Mouse (Mus musculus) embryonic facial prominence, embryonic 14.5 days (tissue): ENCODE measurements around the gene Grik3. TPM values are rescaled to one million over a fixed set of nuclear protein-coding genes. Genes with fewer than 3 reads are reported as not detected.

ENCODE experiments used
- ATAC-seq: fragments of 200-750 bp; cut with Nextera tagmentation; 2 replicates; pipeline ENCODE4 v1.8.0; 2017; ENCODE audit warnings: low read depth, moderate number of reproducible peaks, moderate TSS enrichment
- DNase-seq: peaks from one replicate; pipeline ENCODE4 v3.0.0-alpha.2; 2015; ENCODE audit warnings: low spot score
- H3K27ac ChIP-seq: fragments of 300-500 bp; sonication (generic); replicated peaks from 2 replicates; pipeline ENCODE4 v1.5.1; 2014; ENCODE audit warnings: low read depth, mild to moderate bottlenecking, low read length, moderate library complexity
- H3K27me3 ChIP-seq: fragments of 300-500 bp; sonication (generic); replicated peaks from 2 replicates; pipeline ENCODE4 v1.6.1; 2014; ENCODE audit warnings: low read length; ENCODE audit not compliant: control insufficient read depth, insufficient read depth
- H3K36me3 ChIP-seq: fragments of 300-500 bp; sonication (generic); 2 replicates; pipeline ENCODE4 v1.6.1; 2014; ENCODE audit warnings: low read length, mixed read lengths; ENCODE audit not compliant: control insufficient read depth, insufficient read depth
- H3K4me1 ChIP-seq: fragments of 300-500 bp; sonication (generic); 2 replicates; pipeline ENCODE4 v1.6.1; 2014; ENCODE audit warnings: antibody characterized with exemption, low read length; ENCODE audit not compliant: control insufficient read depth, insufficient read depth
- H3K4me2 ChIP-seq: fragments of 300-500 bp; sonication (generic); 2 replicates; pipeline ENCODE4 v1.6.1; 2014; ENCODE audit warnings: low read depth, mild to moderate bottlenecking, low read length, moderate library complexity, mixed read lengths
- H3K4me3 ChIP-seq: fragments of 300-500 bp; sonication (generic); 2 replicates; pipeline ENCODE4 v1.5.1; 2014; ENCODE audit warnings: low read depth, mild to moderate bottlenecking, low read length
- H3K9ac ChIP-seq: fragments of 300-500 bp; sonication (generic); 2 replicates; pipeline ENCODE4 v1.6.1; 2014; ENCODE audit warnings: low read depth, mild to moderate bottlenecking, low read length, moderate library complexity, mixed read lengths
- H3K9me3 ChIP-seq: fragments of 300-500 bp; sonication (generic); 2 replicates; pipeline ENCODE4 v1.6.1; 2016; ENCODE audit warnings: low read length; ENCODE audit not compliant: control insufficient read depth
- WGBS: fragments of 180-500 bp; shearing (Covaris S2); extraction: QIAGEN DNeasy Blood & Tissue Kit; methylation state at CpG from one replicate; pipeline ENCODE4 v1.1.7; 2014; 5-methylcytosine and 5-hydroxymethylcytosine counted together
- polyA plus RNA-seq: library from polyadenylated mRNA; unstranded; fragments of >200 nt; fragmentation: Nextera tagmentation; extraction: Ambion mirVana; gene quantifications from 2 replicates; pipeline ENCODE4 v1.2.1, GENCODE M21; 2014

Gene Grik3
- polyA plus RNA-seq, 1 experiment from 2014 or later = 0.39 TPM

DNA sequence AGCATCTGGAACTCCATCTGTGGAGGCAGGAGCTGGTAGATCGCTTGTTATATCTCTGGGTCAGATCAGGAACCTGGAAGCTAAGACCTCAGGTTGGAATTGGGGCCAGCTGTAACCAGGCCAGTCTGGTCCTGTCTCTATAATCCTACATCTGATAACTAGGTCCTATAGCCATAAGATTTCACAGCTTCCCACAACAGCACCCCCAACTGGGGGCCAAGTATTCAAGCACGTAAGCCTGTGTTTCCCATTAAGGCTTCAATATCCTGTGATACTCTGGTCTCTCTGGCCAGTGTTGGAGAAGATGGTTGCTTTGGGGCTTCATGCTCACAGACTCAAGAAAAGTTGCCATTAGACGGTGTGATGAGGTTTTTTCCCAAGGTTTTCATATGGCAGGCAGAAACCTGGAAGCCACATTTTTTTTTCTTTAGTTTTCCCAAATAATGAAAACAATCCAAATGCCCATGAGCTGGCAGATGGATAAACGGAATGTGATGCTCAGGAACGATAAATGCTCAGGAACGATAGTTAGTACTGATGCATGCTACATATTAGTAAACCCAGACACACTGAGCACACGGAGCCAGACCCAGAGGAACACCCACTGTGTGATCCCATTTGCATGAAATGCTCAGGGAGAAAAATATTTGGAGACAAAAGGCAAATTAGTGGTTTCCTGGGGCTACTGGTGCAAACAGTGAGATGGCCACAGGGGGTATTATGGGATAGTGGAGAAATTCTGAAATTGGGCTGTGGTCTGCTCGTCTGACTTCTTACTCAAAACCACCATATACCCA, 128.2 kb downstream of the Grik3 start:
- Histone ChIP-seq H3K27ac (no peak overlapping the region), H3K9ac (no peak overlapping the region), H3K4me2 (no peak overlapping the region), H3K9me3 (no peaks in the 10 kb centered on the region), H3K4me3 (no peak overlapping the region), H3K4me1 (no peaks in the 10 kb centered on the region), H3K27me3 (no peaks in the 10 kb centered on the region), H3K36me3 (no peaks in the 10 kb centered on the region)
- ATAC-seq = no peak
- WGBS = 66% methylated on average over 8 of the region's 8 CpGs
- no peak for DNase-seq

DNA sequence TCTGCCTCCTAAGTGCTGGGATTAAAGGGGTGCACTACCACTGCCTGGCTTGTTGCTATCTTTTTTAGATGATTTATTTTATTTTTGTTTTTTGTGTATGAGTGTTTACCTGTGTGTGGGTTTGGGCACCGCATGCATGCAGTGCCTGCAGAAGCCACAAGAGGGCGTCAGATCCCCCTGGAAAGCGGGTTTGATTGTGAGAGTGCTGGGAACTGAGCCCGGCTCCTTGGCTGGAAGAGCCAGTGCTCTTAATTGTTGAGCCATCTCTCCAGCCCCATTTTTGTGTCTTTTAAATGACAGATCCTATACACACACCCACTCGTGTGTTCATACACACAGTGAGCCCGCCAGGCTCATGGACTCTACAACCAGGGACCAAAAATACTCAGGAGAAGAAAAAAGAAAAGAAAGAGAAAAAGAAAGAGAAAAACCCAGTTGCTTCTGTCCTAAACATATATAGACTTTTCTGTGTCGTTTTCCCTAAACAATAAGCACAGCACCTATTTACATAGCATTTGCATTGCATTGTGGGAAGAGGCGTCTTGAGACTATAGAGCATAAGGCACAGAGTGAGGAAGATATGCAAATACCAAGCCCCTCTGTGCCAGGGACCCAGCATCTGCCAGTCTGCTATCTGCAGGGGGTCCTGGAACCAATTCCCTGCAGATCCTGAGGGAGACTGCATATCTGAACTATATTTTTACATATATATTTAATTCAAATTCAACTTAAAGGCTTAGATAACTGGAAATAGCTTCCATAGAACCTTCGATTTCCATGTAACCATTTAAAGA, 134.6 kb downstream of the Grik3 start:
- no peaks in the 10 kb centered on the region for H3K36me3 ChIP-seq
- H3K9ac ChIP-seq = no peak overlapping the region
- no peak overlapping the region for H3K4me3 ChIP-seq
- H3K27me3 ChIP-seq = no peaks in the 10 kb centered on the region
- WGBS = 86% methylated on average over 9 of the region's 9 CpGs
- no peak overlapping the region for H3K27ac ChIP-seq
- ATAC-seq = no peak
- DNase-seq = no peak
- H3K4me1 ChIP-seq = peaks cover 5% of the 10 kb centered on the region; the same call in 1 of the 2 replicates
- H3K4me2 ChIP-seq = no peak overlapping the region
- no peaks in the 10 kb centered on the region for H3K9me3 ChIP-seq

DNA sequence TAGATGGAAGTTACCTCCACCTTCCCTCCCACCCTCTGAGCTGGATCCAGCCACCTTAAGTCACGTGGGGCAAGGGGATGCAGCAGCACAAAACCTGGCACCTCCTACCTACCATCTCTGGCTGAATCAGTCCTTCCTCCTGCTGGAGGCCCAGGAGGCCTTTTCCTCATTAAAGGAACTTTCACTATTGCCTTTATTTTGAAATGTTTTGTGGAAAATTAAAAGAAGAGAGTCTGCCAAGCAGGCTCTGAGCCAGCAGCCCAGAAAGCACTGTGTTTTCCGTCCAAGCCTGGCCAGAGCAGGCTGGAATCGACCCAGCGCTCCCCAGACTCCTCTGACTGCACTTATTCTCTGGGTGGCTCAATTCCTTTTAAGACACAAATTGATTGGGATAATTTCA, 139.0 kb downstream of the Grik3 start:
- peak; percentile 53; the same call in 1 of the 2 replicates for ATAC-seq

DNA sequence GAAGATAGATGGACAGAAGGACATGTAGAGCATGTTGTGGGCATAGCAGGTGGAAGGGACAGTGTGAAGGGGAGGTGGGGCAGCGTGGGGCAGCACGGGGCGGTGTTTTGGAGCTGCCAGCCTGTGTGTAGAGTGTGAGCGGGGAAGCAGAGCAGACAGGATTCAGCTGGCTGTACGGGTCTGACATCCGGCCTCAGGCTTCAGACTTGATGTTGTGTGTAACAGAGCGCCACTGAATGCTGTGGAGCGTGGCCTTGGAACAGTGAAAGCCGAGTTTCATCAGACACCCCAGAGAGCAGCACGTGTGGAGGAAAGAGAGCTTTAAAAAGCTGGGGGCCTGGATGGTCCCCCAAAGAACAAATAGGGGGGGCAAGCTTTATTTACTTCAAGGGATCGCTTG, 144.5 kb downstream of the Grik3 start:
- ATAC-seq = no peak

More for the DNA sequence above, 139.0 kb downstream of the Grik3 start:
- H3K36me3 ChIP-seq = no peaks in the 10 kb centered on the region
- H3K9ac ChIP-seq = no peak overlapping the region
- WGBS = 52% methylated on average over 4 of the region's 4 CpGs
- H3K9me3 ChIP-seq = no peaks in the 10 kb centered on the region; the same call in 1 of the 2 replicates
- no peak overlapping the region for H3K4me3 ChIP-seq
- no peak overlapping the region for H3K4me2 ChIP-seq
- H3K27me3 ChIP-seq = no peaks in the 10 kb centered on the region
- H3K27ac ChIP-seq = 0 out of 2 replicates have a peak overlapping the region, but pooled peaks have one; percentile 40
- peak; percentile 78 for DNase-seq
- peaks cover 5% of the 10 kb centered on the region; the same call in 1 of the 2 replicates for H3K4me1 ChIP-seq

DNA sequence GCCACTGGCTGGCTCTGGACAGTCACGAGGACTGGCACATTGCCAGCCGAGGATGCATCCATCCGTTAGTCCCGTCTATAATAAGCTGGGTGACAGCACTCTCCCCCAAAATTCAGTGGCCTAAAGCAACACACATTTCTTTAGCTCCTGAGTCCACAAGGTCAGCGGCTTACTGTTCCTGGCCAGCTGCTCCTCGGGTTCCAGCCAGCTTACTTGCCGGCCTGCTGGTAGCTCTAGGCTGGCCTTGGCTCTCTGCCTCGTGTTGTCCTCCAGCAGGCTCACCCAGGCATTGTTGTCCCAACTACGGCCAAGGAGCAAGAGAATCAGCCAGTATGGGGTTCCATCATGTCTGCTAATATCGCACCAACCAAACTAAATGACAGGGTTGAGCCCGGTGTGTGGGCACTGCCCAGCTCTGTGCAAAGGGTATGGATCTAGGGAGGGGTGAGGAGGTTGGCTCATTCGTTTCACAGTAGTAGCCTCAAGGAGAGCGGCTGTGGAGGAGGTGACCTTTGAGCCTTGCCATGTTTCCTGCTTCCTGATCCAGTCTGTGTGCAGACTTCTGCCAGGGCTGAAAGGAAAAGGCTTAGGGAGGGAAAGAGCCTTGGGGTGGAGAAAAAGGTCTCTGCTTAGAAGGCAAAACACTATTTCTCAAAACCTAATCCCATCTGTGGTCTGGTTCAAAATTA, 146.3 kb downstream of the Grik3 start:
- no peak overlapping the region for H3K4me2 ChIP-seq
- peaks cover 6% of the 10 kb centered on the region; the same call in 1 of the 2 replicates for H3K4me1 ChIP-seq
- no peak for DNase-seq
- H3K27me3 ChIP-seq = no peaks in the 10 kb centered on the region
- no peak for ATAC-seq
- no peak overlapping the region for H3K27ac ChIP-seq
- H3K4me3 ChIP-seq = no peak overlapping the region
- no peak overlapping the region for H3K9ac ChIP-seq
- H3K9me3 ChIP-seq = no peaks in the 10 kb centered on the region
- WGBS = 69% methylated on average over 13 of the region's 13 CpGs
- no peaks in the 10 kb centered on the region for H3K36me3 ChIP-seq

More for the DNA sequence above, 144.5 kb downstream of the Grik3 start:
- no peak overlapping the region for H3K9ac ChIP-seq
- no peak overlapping the region for H3K4me2 ChIP-seq
- no peaks in the 10 kb centered on the region for H3K36me3 ChIP-seq
- 66% methylated on average over 11 of the region's 11 CpGs for WGBS
- DNase-seq = no peak
- no peaks in the 10 kb centered on the region; the same call in 1 of the 2 replicates for H3K9me3 ChIP-seq
- no peak overlapping the region for H3K4me3 ChIP-seq
- H3K4me1 ChIP-seq = peaks cover 6% of the 10 kb centered on the region; the same call in 1 of the 2 replicates
- no peaks in the 10 kb centered on the region for H3K27me3 ChIP-seq
- H3K27ac ChIP-seq = no peak overlapping the region

DNA sequence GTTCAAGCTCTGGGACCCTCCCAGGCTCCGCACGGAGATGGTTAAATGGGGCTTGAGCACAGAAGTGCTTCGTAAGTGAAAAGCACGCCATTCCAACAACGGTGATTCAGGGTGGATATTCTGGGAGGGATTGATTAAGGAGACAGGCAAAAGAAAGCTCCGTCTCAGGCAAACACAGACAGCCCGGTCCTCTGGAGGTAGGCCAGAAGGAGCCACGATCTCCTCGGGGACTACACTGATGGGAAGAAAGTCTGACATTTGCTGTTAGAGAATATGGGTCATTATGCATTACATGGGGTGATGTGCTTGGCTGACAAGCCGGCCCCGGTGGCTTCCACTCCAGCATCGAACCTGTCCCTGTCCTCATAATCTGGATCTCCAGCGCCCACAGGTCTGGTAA, 146.9 kb downstream of the Grik3 start:
- H3K4me3 ChIP-seq = no peak overlapping the region
- ATAC-seq = no peak
- H3K4me1 ChIP-seq = peaks cover 9% of the 10 kb centered on the region; the same call in 1 of the 2 replicates
- 74% methylated on average over 13 of the region's 13 CpGs for WGBS
- DNase-seq = no peak
- no peaks in the 10 kb centered on the region for H3K27me3 ChIP-seq
- no peaks in the 10 kb centered on the region for H3K9me3 ChIP-seq
- no peak overlapping the region for H3K9ac ChIP-seq
- no peaks in the 10 kb centered on the region for H3K36me3 ChIP-seq
- no peak overlapping the region for H3K27ac ChIP-seq
- H3K4me2 ChIP-seq = no peak overlapping the region

DNA sequence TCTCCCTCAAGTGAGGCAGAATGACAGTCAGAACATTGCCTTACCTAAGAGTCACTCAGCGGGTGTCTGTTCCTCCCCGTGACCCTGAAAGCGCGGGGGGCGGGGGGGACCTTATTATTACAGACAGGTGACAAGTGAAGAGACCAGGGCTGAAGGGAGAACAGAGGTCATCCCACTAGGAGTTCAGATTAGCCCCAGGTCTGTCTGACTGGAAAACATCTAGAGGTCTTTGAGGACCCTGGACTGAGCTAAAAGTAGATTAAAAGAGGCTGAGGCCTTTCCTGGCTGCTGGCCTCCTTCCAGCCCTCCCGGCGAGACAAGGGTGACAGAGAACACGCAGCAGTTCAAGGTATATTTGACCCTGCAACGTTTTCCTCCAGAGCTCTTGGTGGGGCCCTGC, 150.0 kb downstream of the Grik3 start:
- no peak overlapping the region for H3K4me3 ChIP-seq
- WGBS = 65% methylated on average over 9 of the region's 9 CpGs
- no peak for ATAC-seq
- peaks cover 9% of the 10 kb centered on the region; the same call in 1 of the 2 replicates for H3K4me1 ChIP-seq
- no peak overlapping the region for H3K27ac ChIP-seq
- no peaks in the 10 kb centered on the region for H3K9me3 ChIP-seq
- peaks cover 4% of the 10 kb centered on the region; the same call in 1 of the 2 replicates for H3K27me3 ChIP-seq
- no peak for DNase-seq
- no peak overlapping the region for H3K9ac ChIP-seq
- no peak overlapping the region for H3K4me2 ChIP-seq
- H3K36me3 ChIP-seq = no peaks in the 10 kb centered on the region

DNA sequence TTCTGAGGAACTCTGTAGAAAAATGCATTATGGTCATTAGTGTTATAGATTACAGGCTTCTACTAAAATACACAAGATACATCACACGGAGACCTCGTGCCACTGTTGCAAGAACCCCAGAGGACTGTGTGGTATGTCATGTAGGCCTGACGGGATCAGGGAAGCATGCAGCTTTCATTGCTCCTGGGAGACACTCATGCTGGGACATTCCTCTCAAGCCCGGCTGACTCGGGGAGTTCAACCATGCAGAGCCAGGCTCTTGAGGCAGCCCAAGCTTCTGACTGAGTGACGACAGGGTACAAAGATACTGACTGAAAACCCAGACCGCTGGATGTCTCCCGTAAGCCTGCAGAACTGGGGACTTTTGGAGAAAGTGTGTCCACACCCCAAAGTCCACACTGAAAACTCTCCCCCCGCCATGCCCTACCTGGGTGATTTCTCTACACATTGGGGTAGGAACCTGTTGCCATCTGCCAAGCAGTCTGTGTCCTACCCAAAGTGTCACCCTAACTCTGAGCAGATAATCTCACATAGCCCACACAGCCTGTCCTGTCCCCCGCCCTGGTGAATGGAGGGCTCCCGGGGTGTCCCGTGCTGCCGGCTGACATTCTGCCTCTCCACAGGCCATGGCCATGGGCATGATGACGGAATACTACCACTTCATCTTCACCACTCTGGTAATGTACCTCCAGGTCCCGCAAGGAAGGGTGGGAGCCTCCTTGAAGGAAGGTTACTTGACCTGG, 150.6 kb downstream of the Grik3 start:
- no peak for DNase-seq
- no peak for ATAC-seq
- Histone ChIP-seq H3K4me2 (no peak overlapping the region), H3K27me3 (peaks cover 4% of the 10 kb centered on the region; the same call in 1 of the 2 replicates), H3K27ac (no peak overlapping the region), H3K4me3 (no peak overlapping the region), H3K9me3 (no peaks in the 10 kb centered on the region), H3K36me3 (no peaks in the 10 kb centered on the region), H3K9ac (no peak overlapping the region), H3K4me1 (peaks cover 9% of the 10 kb centered on the region; the same call in 1 of the 2 replicates)
- WGBS = 73% methylated on average over 15 of the region's 15 CpGs
